Mouse (Mus musculus): ENCODE measurements around the gene Rhbdl2.

GRCm38 (mm10) chr4:123842126-123842525 lies 54.5 kb downstream of the Rhbdl2 start:
- TF ChIP-seq POLR2A (IDR thresholded peaks at IDR 0.05; ENCODE audit: low read depth, low read length) (no peak), CTCF (IDR thresholded peaks at IDR 0.05; ENCODE audit: extremely low read depth, insufficient read length, insufficient replicate concordance, low read depth, low read length) (no peak)

Data from small intestine, adult 2 months (tissue).